11 mouse cellular contexts compared by ENCODE assay signal in genomic region chr13:100525935-100526648, GRCm38 (mm10). TPM values are rescaled to one million over a fixed set of nuclear protein-coding genes. Genes with fewer than 3 reads are reported as not detected.
A peak's percentile ranks its signal among the peaks of the same experiment; 100 is the strongest.
DNase-seq lines count a peak whose midpoint lies in the region; ATAC-seq and TF ChIP-seq lines count a peak whose summit lies in the region.
"Had no signal": no experiment of that assay in that cellular context is flagged by ENCODE, and none has a peak within 500 bp of the region (broad histone marks: within the 10 kb centered on the region; RNA-seq: fewer than 3 reads in every experiment).

No protein-coding gene starts in this region.

- TF ChIP-seq POLR2A in liver, adult 2 months (IDR thresholded peaks at IDR 0.05; ENCODE audit: extremely low read depth, insufficient read depth, low read length) = no peak

- no peak for DNase-seq in cerebellum, postnatal 4 days (ENCODE audit: low spot score in 2 of 2)
- DNase-seq in liver, adult 2 months (ENCODE audit: extremely low read depth, low read depth, low spot score) = peak; percentile 73
- DNase-seq in cerebellum, adult 11-12 months = peak; percentile 58
- DNase-seq in layer of hippocampus, adult 9-11 months = peak; percentile 47
- no peak for DNase-seq in gastrocnemius, adult 2 months
- no peak for DNase-seq in adrenal gland, adult 18-20 months (ENCODE audit: low spot score in 2 of 2)
- DNase-seq: gastrocnemius, postnatal 25 days had no signal

- H3K79me2 ChIP-seq in liver, adult 2 months (ENCODE audit: control insufficient read depth, insufficient read depth, low read length) = peaks cover 22% of the 10 kb centered on the region

- no peak overlapping the region for H3K4me2 ChIP-seq in liver, embryonic 12.5 days

- 0 out of 2 replicates have a peak, but pooled peaks cover 4% of the 10 kb centered on the region for H3K9me3 ChIP-seq in liver, embryonic 12.5 days (replicated peaks)

- no peak overlapping the region for H3K4me3 ChIP-seq in liver, adult 2 months (ENCODE audit: insufficient read depth, low read depth, low read length)
- H3K4me3 ChIP-seq in liver, embryonic 12.5 days = no peak overlapping the region
- H3K4me3 ChIP-seq in gastrocnemius, adult 2 months = no peak overlapping the region
- H3K4me3 ChIP-seq: megakaryocyte, embryonic 14.5 days had no signal

- intact Hi-C loops in gastrocnemius, adult 2 months (cut with DNase I) = no loop called here

- peaks cover 29% of the 10 kb centered on the region for H3K4me1 ChIP-seq in liver, adult 2 months (ENCODE audit: control insufficient read depth, insufficient read depth, low read length)
- H3K4me1 ChIP-seq in liver, embryonic 12.5 days = peaks cover 7% of the 10 kb centered on the region; the same call in 1 of the 2 replicates

- no peaks in the 10 kb centered on the region for H3K36me3 ChIP-seq in liver, adult 2 months (ENCODE audit: control insufficient read depth, insufficient read depth, low read length)
- H3K36me3 ChIP-seq in liver, embryonic 12.5 days = 0 out of 2 replicates have a peak, but pooled peaks cover 3% of the 10 kb centered on the region

- WGBS in liver, adult 2 months = 22% methylated on average over 6 of the region's 6 CpGs
- 72% methylated on average over 6 of the region's 6 CpGs for WGBS in liver, embryonic 12.5 days (ENCODE audit: insufficient replicate concordance)

- no peaks in the 10 kb centered on the region for H3K27me3 ChIP-seq in liver, adult 2 months (ENCODE audit: control insufficient read depth, insufficient read depth, low read length)
- H3K27me3 ChIP-seq in liver, embryonic 12.5 days (replicated peaks) = no peaks in the 10 kb centered on the region

- TF ChIP-seq CTCF in liver, adult 2 months (IDR thresholded peaks at IDR 0.05; ENCODE audit: low read depth, low read length) = no peak
- TF ChIP-seq CTCF in gastrocnemius, adult 2 months (IDR thresholded peaks at IDR 0.05) = no peak

- peak; percentile 85 for ATAC-seq in cerebellum, adult (ENCODE audit: insufficient number of reproducible peaks, low FRiP score, low TSS enrichment)
- no peak for ATAC-seq in liver, embryonic 12.5 days
- ATAC-seq: inflammation-experienced regulatory T-cells, adult 6 months had no signal

- no peak overlapping the region for H3K9ac ChIP-seq in liver, adult 2 months (ENCODE audit: low read depth, low read length)
- no peak overlapping the region for H3K9ac ChIP-seq in liver, embryonic 12.5 days

- peak overlapping the region; percentile 42; the same call in 1 of the 2 replicates for H3K27ac ChIP-seq in liver, adult 2 months (replicated peaks; ENCODE audit: insufficient read depth, low read depth, low read length)
- H3K27ac ChIP-seq in liver, embryonic 12.5 days = no peak overlapping the region
- H3K27ac ChIP-seq in gastrocnemius, adult 2 months = no peak overlapping the region

RNA-seq across cellular contexts. Expression of gene Ocln, which starts 26.4 kb away (rescaled TPM):
- total RNA-seq in liver, adult 2 months (2014; rRNA removed) = 51.9 and 52.3 TPM in 2 replicates
- polyA plus RNA-seq in liver, adult 2 months (2012; rRNA removed) = 6.1 and 7.3 TPM in 2 replicates
- 6.7 and 6.9 TPM in 2 replicates for polyA plus RNA-seq in liver, embryonic 12.5 days (2016; fragmentation: Nextera tagmentation; extraction: Ambion mirVana)
- under 1 TPM in 1 of 2 experiments, not detected in 1; 0.15 TPM for total RNA-seq in gastrocnemius, adult 2 months (2021)
- 10 to 100 TPM in 1 of 2 experiments, 1 to 10 TPM in 1; 2.5 to 22.2 TPM for total RNA-seq in adrenal gland, adult 18-20 months (2021)

RNA-seq across cellular contexts. Expression of gene Gtf2h2, which starts 33.7 kb away (rescaled TPM):
- 17.3 and 20.8 TPM in 2 replicates for total RNA-seq in liver, adult 2 months (2014; rRNA removed)
- 8.8 and 19.1 TPM in 2 replicates for polyA plus RNA-seq in liver, adult 2 months (2012; rRNA removed)
- polyA plus RNA-seq in liver, embryonic 12.5 days (2016; fragmentation: Nextera tagmentation; extraction: Ambion mirVana) = 46.6 and 52.2 TPM in 2 replicates
- 10 to 100 TPM; 20.7 to 22.4 TPM for total RNA-seq in gastrocnemius, adult 2 months (2021)
- total RNA-seq in adrenal gland, adult 18-20 months (2021) = 10 to 100 TPM; 27.8 to 31.4 TPM

Comparison
In these comparisons a context has a peak if more than half of its experiments do, and no peak if none do; other contexts are left out.
1. DNase-seq: peak in liver, adult 2 months (single experiment), cerebellum, adult 11-12 months (single experiment) and layer of hippocampus, adult 9-11 months (single experiment); none in cerebellum, postnatal 4 days (0 of 2), gastrocnemius, adult 2 months (single experiment) and adrenal gland, adult 18-20 months (0 of 2).